Mouse (Mus musculus): ENCODE measurements around the gene Gtf2e1.

The Gtf2e1 gene

DNA sequence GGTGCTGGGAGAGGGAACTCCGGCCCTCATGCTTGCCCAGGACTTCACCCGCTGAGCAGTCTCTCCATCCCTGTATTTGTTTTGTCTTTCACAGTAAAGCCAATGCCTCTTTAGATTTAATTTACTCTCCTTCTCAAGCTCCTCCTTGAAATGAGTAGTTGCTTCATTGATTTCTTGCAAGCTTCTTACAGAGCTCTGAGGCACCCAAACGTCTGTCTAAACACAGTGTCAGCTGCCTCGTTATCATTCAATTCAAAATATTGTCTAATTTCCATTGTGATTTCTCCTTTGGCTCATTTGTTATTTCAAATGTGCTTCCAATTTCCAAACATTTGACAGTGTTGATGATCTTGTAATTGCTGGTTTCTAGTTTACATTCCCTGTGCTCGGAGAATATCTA lies 6.7 kb upstream of the Gtf2e1 start:
- DNase-seq (ENCODE audit: low read depth, low spot score): no peak

DNA sequence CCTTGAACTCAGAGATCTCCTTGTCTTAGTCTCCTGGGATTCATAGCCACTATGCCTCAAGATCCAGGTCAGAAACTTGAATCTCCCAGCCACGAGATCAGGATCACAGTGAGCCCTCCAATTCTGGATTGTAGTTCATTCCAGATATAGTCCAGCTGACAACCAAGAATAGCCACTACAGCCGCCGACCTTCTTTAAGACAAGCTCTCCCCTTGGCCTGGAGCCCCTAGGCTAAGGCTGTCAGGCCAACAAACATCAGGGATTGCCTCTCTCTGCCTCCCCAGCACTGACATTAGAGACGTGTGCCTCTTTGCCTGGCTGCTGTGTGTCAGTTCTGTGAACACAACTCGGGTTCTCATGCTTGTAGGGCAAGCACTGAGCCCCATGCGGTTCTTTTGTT lies 1.2 kb upstream of the Gtf2e1 start:
- DNase-seq (ENCODE audit: low read depth, low spot score): no peak

DNA sequence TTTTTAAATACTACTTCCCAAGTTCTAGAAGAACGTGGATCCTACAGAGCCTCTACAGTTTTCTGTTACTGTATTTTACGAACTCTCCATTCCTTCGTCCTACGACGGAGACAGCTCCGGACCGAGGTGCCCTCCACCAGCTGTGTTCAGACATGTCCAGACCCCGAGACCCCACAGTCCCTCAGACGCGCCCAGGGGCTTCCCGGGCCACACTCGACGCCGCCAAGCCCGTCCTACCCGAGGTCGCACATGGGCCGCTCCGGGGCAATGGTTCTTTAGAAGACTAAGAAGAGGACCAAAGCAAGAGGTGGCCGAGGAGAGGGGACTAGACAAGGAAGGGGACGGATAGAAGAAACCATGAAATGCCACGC lies 364 bp downstream of the Gtf2e1 start:
- no peak for DNase-seq (ENCODE audit: low read depth, low spot score)

DNA sequence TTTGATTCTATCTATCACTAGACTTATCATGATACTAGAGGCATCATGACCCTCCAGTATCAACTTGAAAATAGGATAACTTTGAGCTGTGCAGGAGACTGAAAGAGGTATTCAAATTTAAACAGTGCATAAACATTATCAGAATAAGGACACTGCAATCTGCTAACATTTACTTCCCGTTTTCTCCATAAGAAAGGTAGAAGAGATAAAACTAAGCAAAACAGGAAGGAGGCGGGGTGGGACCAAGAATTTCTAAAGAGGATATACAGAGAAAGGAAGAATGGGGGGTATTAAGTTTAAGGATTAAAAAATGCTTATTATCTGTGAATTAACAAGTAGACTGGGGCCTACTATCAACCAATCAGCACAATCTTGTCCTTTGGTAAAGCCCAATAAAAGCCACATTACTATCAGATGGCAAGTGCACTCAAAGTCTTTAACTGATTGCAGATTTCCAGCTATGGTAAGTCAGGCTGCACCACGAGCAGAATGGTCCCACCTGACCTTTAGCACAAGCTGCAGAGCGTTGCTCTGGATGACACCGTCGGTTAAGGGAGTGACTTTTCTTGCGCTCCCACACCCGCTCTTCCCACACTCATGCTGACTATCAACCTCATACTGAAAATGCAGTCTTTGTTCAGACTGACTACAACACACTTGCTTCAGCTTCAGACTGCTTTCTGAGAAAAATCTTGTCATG lies 6.1 kb downstream of the Gtf2e1 start:
- DNase-seq (ENCODE audit: low read depth, low spot score): no peak

DNA sequence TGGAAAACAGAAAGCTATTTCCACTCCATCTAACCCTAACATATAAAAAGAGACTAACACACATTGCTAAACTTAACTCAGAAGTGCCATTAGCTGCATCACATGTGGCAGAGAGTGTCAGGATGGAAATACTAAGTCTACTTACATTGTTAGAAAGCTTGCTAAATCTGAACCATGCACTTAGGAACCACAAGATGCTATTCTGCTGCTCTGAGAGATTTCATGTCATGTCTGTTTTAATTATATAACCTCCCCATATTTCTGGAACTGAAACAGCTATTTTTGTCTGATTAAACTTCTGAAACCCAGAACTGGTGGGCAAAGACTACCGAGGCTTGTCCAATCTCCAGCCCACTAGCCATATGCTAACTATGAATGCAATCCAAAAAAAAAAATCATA lies 7.5 kb downstream of the Gtf2e1 start:
- DNase-seq (ENCODE audit: low read depth, low spot score): no peak

DNA sequence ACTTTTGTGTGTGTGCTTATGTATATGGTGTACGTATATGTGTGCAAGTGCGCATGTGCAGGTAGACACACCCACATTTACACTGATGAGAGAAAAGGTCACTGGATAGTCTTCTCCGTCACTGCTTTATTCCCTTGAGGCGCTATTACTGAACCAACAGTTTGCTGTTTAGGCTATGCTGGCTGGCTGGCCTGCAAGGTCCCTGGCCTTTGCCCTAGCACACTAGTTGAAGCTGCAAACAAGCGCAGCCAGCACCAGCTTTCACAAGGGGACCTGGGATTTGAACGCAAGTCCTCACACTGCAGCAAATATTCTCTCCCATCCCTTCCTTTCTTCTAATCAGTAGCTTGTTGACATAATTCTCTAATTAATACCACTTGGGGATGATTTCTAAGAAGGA lies 9.4 kb downstream of the Gtf2e1 start:
- no peak for DNase-seq (ENCODE audit: low read depth, low spot score)

DNA sequence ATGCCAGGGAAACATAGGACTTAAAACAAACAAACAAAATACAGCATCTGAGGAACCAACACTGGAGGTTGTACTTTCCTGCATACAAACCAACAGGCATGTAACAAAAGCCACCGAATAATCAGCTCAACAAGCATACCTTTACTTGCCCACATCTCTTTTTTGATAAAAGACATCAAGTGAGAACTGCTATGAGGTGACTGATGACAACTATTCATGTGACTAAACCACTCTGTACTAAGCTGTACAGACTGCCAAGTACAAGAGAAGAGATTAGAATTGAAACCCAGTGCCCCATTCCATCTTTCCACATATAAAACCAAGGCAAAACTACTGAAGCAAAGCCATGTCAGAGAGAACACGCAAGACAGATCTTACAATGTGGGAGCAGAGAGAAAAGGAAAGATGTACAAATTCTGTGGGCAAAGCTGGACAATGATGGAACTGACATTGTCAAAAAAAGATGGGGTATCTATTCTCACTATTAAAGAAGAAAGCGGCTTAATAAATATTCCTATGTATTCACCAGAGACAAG lies 12.8 kb downstream of the Gtf2e1 start:
- no peak for DNase-seq (ENCODE audit: low read depth, low spot score)

DNA sequence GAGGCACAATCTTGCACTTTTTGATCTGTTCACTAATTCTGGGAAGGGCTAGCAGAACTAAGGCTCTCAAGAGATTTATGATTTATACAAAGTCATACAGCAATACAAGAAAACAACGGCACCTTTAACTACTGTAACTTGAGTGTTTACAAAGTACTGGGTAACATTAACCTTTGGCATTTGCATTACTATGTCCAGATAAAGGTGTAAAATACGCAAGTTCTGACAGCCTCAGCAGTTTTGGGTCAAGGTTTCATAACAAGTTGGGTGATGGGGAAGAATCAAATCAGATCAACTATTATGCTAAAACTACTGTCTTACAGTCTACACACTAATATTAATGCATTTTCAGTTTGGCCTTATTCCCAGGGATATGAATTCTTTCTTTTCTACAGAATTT lies 14.5 kb downstream of the Gtf2e1 start:
- no peak for DNase-seq (ENCODE audit: low read depth, low spot score)

DNA sequence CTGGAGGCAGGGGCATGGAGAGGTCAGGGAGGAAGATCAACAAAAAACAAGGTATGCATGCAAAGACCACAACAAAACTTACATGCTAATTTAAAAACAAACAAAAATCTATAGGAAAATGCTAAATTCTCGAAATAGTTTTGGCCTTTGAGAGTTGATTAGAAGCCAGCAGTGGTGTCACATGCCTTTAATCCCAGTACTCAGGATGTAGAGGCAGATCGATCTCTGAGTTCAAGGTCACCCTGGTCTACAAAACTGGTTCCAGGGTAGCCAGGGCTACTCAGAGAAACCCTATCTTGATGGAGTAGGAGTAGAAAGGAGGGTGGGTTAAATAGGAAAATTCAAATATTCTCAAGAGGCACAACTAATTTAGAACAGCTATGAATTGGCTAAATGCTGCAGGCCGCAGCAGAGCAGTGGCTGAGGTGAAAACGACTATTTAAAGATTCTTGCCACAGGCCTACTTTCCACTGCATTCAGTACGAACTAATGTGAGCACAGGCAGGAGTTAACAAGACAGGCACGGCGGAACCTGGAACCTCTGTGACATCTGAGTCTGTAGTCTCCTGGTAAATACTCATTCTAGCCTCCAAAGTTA lies 17.4 kb downstream of the Gtf2e1 start:
- no peak for DNase-seq (ENCODE audit: low read depth, low spot score)

DNA sequence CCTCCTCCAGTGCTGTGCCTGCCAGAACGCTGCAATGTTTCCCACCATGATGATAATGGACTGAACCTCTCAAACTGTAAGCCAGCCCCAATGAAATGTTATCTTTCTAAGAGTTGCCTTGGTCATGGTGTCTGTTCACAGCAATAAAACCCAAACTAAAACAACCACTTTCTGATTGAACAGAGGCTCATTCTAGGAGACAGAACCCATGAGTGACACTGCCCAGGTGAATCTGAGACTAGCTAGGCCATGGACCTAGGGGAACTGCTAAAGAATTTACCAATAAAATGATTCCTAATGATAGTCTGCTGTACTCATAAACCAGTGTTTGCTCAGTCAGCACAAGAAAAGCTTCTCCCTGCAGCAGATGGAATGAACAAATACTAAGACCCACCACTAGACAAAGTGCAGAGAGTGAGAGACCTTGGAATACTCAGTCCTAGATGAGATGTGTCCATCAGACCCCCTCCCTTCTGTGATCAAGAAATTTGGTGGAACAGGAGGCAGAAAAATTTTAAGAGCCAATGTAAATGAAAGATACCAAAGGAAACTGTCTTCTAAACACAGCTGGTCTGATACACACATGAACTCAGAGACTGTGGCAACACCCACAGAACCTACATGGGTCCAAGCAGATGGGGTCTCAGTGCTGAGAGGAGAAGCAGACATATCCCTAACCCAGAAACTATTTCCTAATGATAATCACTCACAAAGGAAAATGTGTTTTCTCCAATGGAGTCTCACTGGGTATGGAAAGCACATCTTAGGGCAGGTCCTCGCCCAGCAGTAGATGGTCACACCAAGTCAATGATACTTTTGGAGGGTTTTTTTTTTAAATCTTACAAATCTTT lies 19.2 kb downstream of the Gtf2e1 start:
- DNase-seq (ENCODE audit: low read depth, low spot score): no peak

DNA sequence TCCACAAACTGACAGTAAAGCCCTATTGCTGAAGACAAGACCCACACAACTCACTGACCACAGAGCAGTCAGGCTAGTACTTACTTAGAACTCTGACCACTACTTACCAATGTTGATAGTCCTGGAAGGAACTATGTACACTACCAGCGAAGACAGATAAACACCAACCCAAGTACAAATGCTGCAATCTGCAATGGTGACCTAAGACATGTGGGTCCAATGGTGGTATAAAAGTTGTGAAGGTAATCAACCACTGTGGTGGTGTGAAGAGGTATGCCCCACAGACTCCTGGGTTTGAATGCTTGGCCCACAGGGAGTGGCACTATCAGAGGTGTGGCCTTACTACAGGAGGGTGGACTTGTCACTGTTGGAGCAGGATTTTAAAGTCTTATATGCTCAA lies 19.9 kb downstream of the Gtf2e1 start:
- DNase-seq (ENCODE audit: low read depth, low spot score): no peak

DNA sequence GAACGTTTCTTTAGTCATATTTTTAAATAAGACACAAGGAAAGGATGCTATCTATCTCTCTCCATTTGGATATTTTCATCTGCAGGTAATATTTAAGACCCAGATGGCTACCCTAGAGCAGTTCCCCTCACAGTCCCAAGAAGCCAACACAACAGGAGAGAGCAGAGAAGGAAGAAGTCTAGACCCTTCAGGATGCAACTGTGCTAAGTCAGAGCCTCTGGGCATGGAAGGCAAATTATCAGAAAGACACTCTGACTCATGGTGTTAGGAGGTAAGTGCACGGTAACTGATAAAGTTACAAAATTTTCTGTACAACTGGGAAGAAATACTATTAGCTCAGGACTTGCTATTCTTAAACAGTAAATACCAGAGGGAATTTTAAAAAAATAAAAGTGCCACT lies 20.9 kb downstream of the Gtf2e1 start:
- DNase-seq (ENCODE audit: low read depth, low spot score): no peak

DNA sequence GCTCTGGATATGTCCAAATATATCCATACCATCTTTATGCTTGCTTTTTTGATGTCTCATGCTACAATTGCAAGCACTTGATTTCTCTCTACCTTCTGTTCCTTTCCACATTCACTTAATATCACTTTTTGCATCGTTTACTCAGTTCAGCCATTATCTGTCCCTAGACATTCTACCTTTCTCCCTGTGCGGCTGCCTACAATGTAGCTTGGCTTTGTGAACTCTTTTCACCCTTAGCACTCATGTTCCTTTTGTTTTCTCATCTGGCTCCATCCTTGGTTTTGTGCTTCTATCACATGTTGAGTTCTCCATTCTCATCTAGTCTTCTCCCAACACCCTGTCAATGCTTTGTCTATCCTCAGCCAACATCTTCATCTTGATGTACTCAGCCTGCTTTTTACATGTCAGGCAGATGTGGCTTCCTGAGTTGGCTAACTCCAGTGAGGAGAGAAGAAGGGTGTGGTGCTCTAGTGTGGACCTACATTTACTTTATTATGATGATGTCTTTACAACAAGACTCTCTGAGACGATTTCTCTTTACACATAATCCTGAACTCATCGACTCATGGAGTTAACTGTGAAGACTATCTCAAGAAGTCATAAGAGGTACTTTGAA lies 21.9 kb downstream of the Gtf2e1 start:
- no peak for DNase-seq (ENCODE audit: low read depth, low spot score)

DNA sequence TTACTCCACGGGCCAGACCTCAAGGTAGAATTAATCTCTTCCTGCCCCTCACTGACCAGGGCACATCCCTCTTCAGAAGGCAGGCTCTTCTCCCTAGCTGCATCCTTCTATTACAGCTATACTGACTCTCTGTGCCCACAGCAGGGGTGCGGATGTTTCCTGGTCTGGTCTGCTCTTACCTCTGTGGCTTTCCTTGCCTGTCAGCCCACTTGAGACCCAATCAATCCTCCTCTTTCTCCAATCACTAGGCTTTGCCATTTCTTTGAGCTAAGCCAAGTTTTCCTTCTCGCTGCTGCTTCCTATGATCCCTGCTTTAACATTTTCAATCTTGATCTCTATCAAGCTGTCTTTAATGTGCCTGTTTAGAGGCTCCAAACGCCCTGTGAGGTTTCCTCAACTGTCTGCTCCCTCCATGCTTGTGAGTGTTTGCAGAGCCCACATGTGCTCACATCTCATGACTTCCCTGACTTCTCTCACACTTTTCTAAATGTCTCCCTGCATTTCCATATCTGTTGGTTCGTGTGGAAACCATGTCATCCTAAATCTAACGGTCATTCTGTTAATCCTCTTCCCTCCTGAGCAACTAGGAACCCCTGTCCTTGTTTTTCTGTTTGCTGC lies 23.1 kb downstream of the Gtf2e1 start:
- no peak for DNase-seq (ENCODE audit: low read depth, low spot score)

DNA sequence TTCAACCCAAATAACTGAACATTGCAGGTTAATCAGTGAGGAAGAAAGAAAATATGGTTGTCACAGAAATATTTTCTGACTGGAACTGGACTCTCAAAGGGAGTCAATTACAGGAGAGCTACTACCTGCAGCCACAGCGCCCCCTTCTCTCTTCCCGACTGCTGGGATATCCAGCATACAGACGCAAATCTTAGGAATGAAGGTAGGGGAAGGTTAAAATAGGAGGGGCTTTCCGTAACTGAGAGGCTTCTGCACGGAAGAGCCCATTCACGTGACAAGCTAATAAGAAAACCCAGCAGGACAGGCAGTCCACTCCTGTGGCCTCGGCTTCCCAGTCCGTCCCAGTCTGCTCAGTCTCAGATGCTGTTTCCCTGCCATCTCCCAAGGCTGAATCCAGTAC lies 24.9 kb downstream of the Gtf2e1 start:
- DNase-seq (ENCODE audit: low read depth, low spot score): no peak

DNA sequence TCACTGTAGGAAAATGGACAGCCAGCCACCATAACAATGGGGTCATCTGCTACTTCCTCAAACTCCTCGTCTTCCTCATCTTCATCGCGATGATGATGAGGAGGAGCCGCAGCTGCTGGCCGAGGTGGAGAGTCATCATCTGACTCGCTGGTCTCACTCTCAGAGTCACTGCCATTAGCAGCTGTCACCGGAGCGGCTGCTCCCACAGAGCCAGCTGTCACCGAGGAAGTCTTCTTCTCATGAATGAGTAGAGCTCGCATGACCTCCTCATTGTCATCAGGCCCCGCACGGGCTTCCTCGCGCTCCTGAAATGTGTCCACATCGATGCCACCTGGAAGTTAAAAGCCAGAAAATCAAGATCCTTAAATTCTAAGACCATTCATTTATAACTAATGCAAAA lies 28.1 kb downstream of the Gtf2e1 start:
- DNase-seq (ENCODE audit: low read depth, low spot score): no peak

DNA sequence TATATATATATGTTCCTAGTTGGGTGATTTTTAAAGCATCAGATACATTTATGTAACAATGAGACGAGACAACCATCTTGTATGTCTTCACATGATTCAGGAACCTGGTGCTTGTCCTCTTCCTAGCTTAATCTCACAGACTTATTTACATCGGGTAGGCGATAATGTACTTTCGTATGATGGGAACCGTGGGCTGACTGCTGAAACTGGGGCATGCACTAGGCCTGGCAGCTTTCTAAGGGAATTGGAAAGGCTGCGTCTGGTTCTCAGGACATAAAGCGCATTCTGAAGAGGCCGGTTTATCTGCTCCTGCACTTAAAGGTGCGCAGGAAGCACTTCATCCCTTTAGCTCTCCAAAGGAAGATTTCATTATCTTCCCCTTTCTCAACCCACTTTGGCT lies 32.8 kb downstream of the Gtf2e1 start:
- no peak for DNase-seq (ENCODE audit: low read depth, low spot score)

DNA sequence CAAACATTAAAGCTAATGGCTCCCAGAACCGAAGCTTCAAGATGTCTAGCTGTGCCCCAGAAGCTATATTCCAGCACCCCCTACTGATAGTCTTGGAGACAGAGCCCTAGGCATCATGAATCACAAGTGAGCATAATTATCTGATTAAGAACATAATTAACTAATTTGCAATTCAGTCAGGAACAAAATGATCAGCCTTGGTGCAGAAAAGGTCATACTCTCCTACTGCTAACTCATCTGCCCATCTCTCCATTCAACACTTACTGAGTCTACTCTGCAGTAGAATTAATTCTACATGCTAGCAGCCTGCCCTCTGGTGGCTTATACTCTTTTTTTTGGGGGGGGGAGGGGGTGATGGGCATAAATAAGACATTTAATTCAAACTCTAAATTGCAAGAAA lies 35.1 kb downstream of the Gtf2e1 start:
- DNase-seq (ENCODE audit: low read depth, low spot score): no peak

DNA sequence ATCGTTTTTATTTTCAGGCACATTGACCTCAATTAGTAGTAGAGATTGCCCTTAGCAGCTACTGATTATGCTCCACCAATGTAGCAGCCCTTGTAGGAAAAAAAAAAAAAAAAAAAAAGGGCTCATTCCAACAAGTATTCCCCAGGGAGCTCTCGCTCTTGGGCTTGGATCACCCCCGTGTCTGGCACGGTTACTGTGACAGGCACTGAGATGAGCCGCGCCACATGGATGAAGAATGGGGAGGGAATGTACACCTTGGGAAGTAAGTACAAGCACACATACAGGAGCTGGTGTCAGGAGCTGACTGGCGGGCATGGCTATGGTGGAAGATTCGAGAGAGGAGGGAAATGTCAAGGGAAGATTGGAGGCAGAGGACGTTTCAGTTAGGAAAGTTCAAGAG lies 41.0 kb downstream of the Gtf2e1 start:
- no peak for DNase-seq (ENCODE audit: low read depth, low spot score)

DNA sequence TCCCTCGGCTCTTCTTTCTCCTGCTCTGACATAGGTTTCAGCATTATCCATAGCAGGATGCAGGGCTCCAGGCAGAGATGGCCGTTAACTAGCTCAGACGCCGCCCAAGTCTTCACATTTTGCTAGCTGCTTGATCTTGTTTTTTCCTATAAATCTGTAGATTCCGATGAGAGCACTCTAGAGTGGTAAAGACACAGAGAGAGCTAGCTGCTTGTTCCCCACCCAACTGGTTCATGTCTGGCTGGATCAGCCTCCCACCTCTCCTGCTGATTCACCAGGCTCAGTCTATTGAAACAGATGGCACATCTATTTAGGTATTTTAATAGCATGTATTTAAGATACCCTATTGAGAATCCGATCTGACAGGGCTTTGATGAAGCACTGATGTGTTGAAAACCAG lies 44.6 kb downstream of the Gtf2e1 start:
- DNase-seq (ENCODE audit: low read depth, low spot score): no peak

DNA sequence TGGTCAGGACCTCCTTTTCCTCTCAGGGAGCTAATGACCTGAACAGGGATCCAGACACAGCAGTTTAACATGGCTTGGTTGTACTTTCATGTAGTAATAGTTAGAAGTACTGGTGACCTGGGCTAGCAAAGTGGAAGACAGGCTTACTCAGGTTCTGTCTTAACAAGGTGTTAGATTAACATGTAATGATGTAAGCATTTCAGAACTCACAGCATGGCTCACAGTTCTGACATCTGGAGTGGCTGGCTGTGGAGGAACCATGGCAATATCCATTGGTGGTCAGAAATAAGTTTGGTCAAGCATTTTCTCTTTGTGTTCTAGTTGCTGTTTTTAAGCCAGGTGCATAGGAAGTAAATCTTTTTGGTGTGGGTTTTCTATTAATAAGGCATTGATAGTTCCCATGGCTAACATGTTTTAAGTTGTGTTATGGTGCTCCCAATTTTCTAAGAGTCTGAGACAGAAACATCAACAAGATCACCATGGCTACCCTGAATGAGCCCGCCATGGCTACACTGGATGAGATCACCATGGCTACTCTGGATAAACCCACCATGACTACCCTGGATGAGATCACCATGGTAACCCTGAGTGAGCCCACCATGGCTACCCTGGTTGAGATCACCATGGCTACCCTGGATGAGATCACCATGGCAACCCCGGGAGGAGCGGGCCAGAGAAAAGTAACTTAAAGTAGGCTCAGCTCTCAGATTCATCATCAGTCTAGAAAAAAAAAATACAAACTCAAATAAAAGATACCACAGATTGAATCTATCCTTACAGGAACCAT lies 52.6 kb downstream of the Gtf2e1 start:
- no peak for DNase-seq (ENCODE audit: low read depth, low spot score)

All from c-Kit-negative CD71-positive TER-119-positive erythroid progenitor cells, embryonic 14.5 days (primary cell).